Mouse (Mus musculus) retina, postnatal 7 days (tissue): Measurements from ENCODE around the gene Bmper.

Experiments used
- DNase-seq: peaks from one replicate; pipeline ENCODE4 v3.0.0-alpha.2; 2012; ENCODE audit warnings: low read depth, low spot score

Gene Bmper

GRCm38 (mm10) chr9:23222841-23223548 lies at the start of gene Bmper:
Bmper (plus strand) TSS chr9:23223076.
- DNase-seq: peak; percentile 45

- no peak for DNase-seq
Observed at GRCm38 (mm10) chr9:23177476-23177875, 45.4 kb upstream of the Bmper start.

- DNase-seq: no peak
Observed at GRCm38 (mm10) chr9:23187181-23187580, 35.7 kb upstream of the Bmper start.

- DNase-seq: no peak
Observed at GRCm38 (mm10) chr9:23188136-23188535, 34.7 kb upstream of the Bmper start.

GRCm38 (mm10) chr9:23190950-23191349 lies 31.9 kb upstream of the Bmper start:
- DNase-seq: no peak

GRCm38 (mm10) chr9:23191431-23191830 lies 31.4 kb upstream of the Bmper start:
- no peak for DNase-seq

- DNase-seq: no peak
Observed at GRCm38 (mm10) chr9:23192567-23193331, 30.1 kb upstream of the Bmper start.

- DNase-seq: no peak
Observed at GRCm38 (mm10) chr9:23198996-23199395, 23.9 kb upstream of the Bmper start.

- no peak for DNase-seq
Observed at GRCm38 (mm10) chr9:23199841-23200240, 23.0 kb upstream of the Bmper start.

- no peak for DNase-seq
Observed at GRCm38 (mm10) chr9:23200828-23201227, 22.0 kb upstream of the Bmper start.

GRCm38 (mm10) chr9:23202431-23202830 lies 20.4 kb upstream of the Bmper start:
- no peak for DNase-seq

- no peak for DNase-seq
Observed at GRCm38 (mm10) chr9:23204339-23205288, 18.3 kb upstream of the Bmper start.

GRCm38 (mm10) chr9:23205304-23205703 lies 17.6 kb upstream of the Bmper start:
- DNase-seq: no peak

GRCm38 (mm10) chr9:23205757-23206156 lies 17.1 kb upstream of the Bmper start:
- DNase-seq: no peak

GRCm38 (mm10) chr9:23206181-23206580 lies 16.7 kb upstream of the Bmper start:
- no peak for DNase-seq

GRCm38 (mm10) chr9:23212303-23212702 lies 10.6 kb upstream of the Bmper start:
- DNase-seq: peak; percentile 63

GRCm38 (mm10) chr9:23219754-23220153 lies 3.1 kb upstream of the Bmper start:
- no peak for DNase-seq

- DNase-seq: no peak
Observed at GRCm38 (mm10) chr9:23221976-23222375, 900 bp upstream of the Bmper start.

- peak; percentile 27 for DNase-seq
Observed at GRCm38 (mm10) chr9:23222492-23222840, 410 bp upstream of the Bmper start.

- no peak for DNase-seq
Observed at GRCm38 (mm10) chr9:23223549-23224077, 737 bp downstream of the Bmper start.

- DNase-seq: no peak
Observed at GRCm38 (mm10) chr9:23233464-23234121, 10.7 kb downstream of the Bmper start.
